In genomic region chr10:120552341-120553096, GRCm38 (mm10) we compare ENCODE assay signal across 9 mouse cellular contexts.
DNase-seq lines count a peak whose midpoint lies in the region; ATAC-seq and TF ChIP-seq lines count a peak whose summit lies in the region.
"Had no signal": no experiment of that assay in that cellular context is flagged by ENCODE, and none has a peak within 500 bp of the region (broad histone marks: within the 10 kb centered on the region; RNA-seq: fewer than 3 reads in every experiment).

No protein-coding gene starts in this region.

- ATAC-seq in embryonic facial prominence, embryonic 12.5 days (ENCODE audit: insufficient number of reproducible peaks, insufficient read depth, low FRiP score, low TSS enrichment), result peak; percentile 89
- ATAC-seq in hindbrain, embryonic 13.5 days (ENCODE audit: low FRiP score), result peak; percentile 83
- ATAC-seq in liver, embryonic 11.5 days (replicated peaks; ENCODE audit: low FRiP score), result peak; percentile 71
- peak; percentile 84 for ATAC-seq in neural tube, embryonic 12.5 days (ENCODE audit: low FRiP score, low read depth)
- ATAC-seq: Patski had no signal

- TF ChIP-seq POLR2A in heart, adult 2 months (IDR thresholded peaks at IDR 0.05; ENCODE audit: insufficient read depth, low read depth, low read length), result no peak

- no peak for TF ChIP-seq CTCF in heart, adult 2 months (IDR thresholded peaks at IDR 0.05)

- peaks cover 16% of the 10 kb centered on the region for H3K27me3 ChIP-seq in heart, adult 2 months (ENCODE audit: control insufficient read depth, insufficient read depth, low read length)
- no peaks in the 10 kb centered on the region for H3K27me3 ChIP-seq in embryonic facial prominence, embryonic 12.5 days
- peaks cover 23% of the 10 kb centered on the region for H3K27me3 ChIP-seq in hindbrain, embryonic 13.5 days
- H3K27me3 ChIP-seq in liver, embryonic 11.5 days (replicated peaks; ENCODE audit: control insufficient read depth, insufficient read depth, low read length), result peaks cover 5% of the 10 kb centered on the region; the same call in 1 of the 2 replicates
- no peaks in the 10 kb centered on the region for H3K27me3 ChIP-seq in neural tube, embryonic 12.5 days (replicated peaks)
- H3K27me3 ChIP-seq: Patski had no signal

- H3K4me3 ChIP-seq in heart, adult 2 months, result peak overlapping the region; percentile 23
- H3K4me3 ChIP-seq in embryonic facial prominence, embryonic 12.5 days, result peak overlapping the region; percentile 57
- peak overlapping the region; percentile 53 for H3K4me3 ChIP-seq in hindbrain, embryonic 13.5 days
- peak overlapping the region; percentile 56 for H3K4me3 ChIP-seq in liver, embryonic 11.5 days (ENCODE audit: low read depth, low read length)
- H3K4me3 ChIP-seq in neural tube, embryonic 12.5 days, result peak overlapping the region; percentile 39

- no peak overlapping the region for H3K27ac ChIP-seq in heart, adult 2 months
- H3K27ac ChIP-seq in embryonic facial prominence, embryonic 12.5 days, result peak overlapping the region; percentile 93
- no peak overlapping the region for H3K27ac ChIP-seq in hindbrain, embryonic 13.5 days
- H3K27ac ChIP-seq in liver, embryonic 11.5 days (ENCODE audit: low read depth, low read length), result peak overlapping the region; percentile 53; the same call in 1 of the 2 replicates
- no peak overlapping the region for H3K27ac ChIP-seq in neural tube, embryonic 12.5 days

- intact Hi-C loops in heart, adult 2 months (cut with DNase I), result no loop called here

- TF ChIP-seq EP300 in heart, adult 2 months (IDR thresholded peaks at IDR 0.05; ENCODE audit: insufficient read depth, low read depth, low read length), result no peak

- no peak overlapping the region for H3K9ac ChIP-seq in heart, adult 2 months (ENCODE audit: low read depth, low read length)
- peak overlapping the region; percentile 68 for H3K9ac ChIP-seq in embryonic facial prominence, embryonic 12.5 days
- H3K9ac ChIP-seq in hindbrain, embryonic 13.5 days, result peak overlapping the region; percentile 73
- H3K9ac ChIP-seq in liver, embryonic 11.5 days (ENCODE audit: low read depth, low read length), result peak overlapping the region; percentile 58
- peak overlapping the region; percentile 46 for H3K9ac ChIP-seq in neural tube, embryonic 12.5 days

- 1% methylated on average over 56 of the region's 56 CpGs for WGBS in heart, adult 2 months
- WGBS in embryonic facial prominence, embryonic 12.5 days, result under 1% methylated on average over 56 of the region's 56 CpGs
- under 1% methylated on average over 56 of the region's 56 CpGs for WGBS in hindbrain, embryonic 13.5 days
- WGBS in liver, embryonic 11.5 days, result under 1% methylated on average over 56 of the region's 56 CpGs
- WGBS in neural tube, embryonic 12.5 days, result under 1% methylated on average over 56 of the region's 56 CpGs

- peak overlapping the region; percentile 98 for H3K4me2 ChIP-seq in embryonic facial prominence, embryonic 12.5 days (replicated peaks)
- peak overlapping the region; percentile 98 for H3K4me2 ChIP-seq in hindbrain, embryonic 13.5 days
- peak overlapping the region; percentile 98 for H3K4me2 ChIP-seq in liver, embryonic 11.5 days
- peak overlapping the region; percentile 86 for H3K4me2 ChIP-seq in neural tube, embryonic 12.5 days (replicated peaks)

- no peaks in the 10 kb centered on the region for H3K36me3 ChIP-seq in heart, adult 2 months (ENCODE audit: control insufficient read depth, insufficient read depth, low read length)
- H3K36me3 ChIP-seq in embryonic facial prominence, embryonic 12.5 days, result no peaks in the 10 kb centered on the region
- H3K36me3 ChIP-seq in hindbrain, embryonic 13.5 days, result no peaks in the 10 kb centered on the region
- H3K36me3 ChIP-seq in liver, embryonic 11.5 days (ENCODE audit: control insufficient read depth, insufficient read depth, low read length), result no peaks in the 10 kb centered on the region
- H3K36me3 ChIP-seq in neural tube, embryonic 12.5 days, result no peaks in the 10 kb centered on the region

- H3K79me2 ChIP-seq in heart, adult 2 months (replicated peaks; ENCODE audit: control insufficient read depth, insufficient read depth, low read length), result no peaks in the 10 kb centered on the region

- DNase-seq in heart, adult 2 months, result peak in 1 of 2 experiments; percentile 17
- DNase-seq in heart, adult 9 months (ENCODE audit: low spot score in 2 of 2), result no peak
- DNase-seq in R1 (ENCODE audit: low read depth, low spot score), result peak; percentile 69
- peak; percentile 76 for DNase-seq in liver, embryonic 11.5 days (ENCODE audit: low spot score)
- DNase-seq in T-cell, adult 2 months (ENCODE audit: low spot score), result no peak

- H3K9me3 ChIP-seq in embryonic facial prominence, embryonic 12.5 days, result no peaks in the 10 kb centered on the region
- no peaks in the 10 kb centered on the region for H3K9me3 ChIP-seq in hindbrain, embryonic 13.5 days
- no peaks in the 10 kb centered on the region for H3K9me3 ChIP-seq in liver, embryonic 11.5 days (ENCODE audit: control insufficient read depth, low read length)
- H3K9me3 ChIP-seq in neural tube, embryonic 12.5 days, result no peaks in the 10 kb centered on the region

- H3K4me1 ChIP-seq in heart, adult 2 months (ENCODE audit: control insufficient read depth, insufficient read depth, low read length), result no peaks in the 10 kb centered on the region; the same call in 1 of the 2 replicates
- H3K4me1 ChIP-seq in embryonic facial prominence, embryonic 12.5 days, result peaks cover 11% of the 10 kb centered on the region; the same call in 1 of the 2 replicates
- H3K4me1 ChIP-seq in hindbrain, embryonic 13.5 days (replicated peaks), result peaks cover 18% of the 10 kb centered on the region
- peaks cover 3% of the 10 kb centered on the region; the same call in 1 of the 2 replicates for H3K4me1 ChIP-seq in liver, embryonic 11.5 days (replicated peaks; ENCODE audit: control insufficient read depth, insufficient read depth, low read length)
- H3K4me1 ChIP-seq in neural tube, embryonic 12.5 days, result peaks cover 15% of the 10 kb centered on the region; the same call in 1 of the 2 replicates

Comparison
In these comparisons a context has a peak if more than half of its experiments do, and no peak if none do; other contexts are left out.
1. DNase-seq: peak in R1 (single experiment) and liver, embryonic 11.5 days (single experiment); none in heart, adult 9 months (0 of 2) and T-cell, adult 2 months (single experiment).
2. H3K27ac ChIP-seq: peak in embryonic facial prominence, embryonic 12.5 days (single experiment) and liver, embryonic 11.5 days (single experiment); none in heart, adult 2 months (single experiment), hindbrain, embryonic 13.5 days (single experiment) and neural tube, embryonic 12.5 days (single experiment).
3. Peak in every context shown above with its lines, with median percentiles within 50 percentile points of each other: H3K4me3 ChIP-seq, ATAC-seq and H3K4me2 ChIP-seq.